Mouse (Mus musculus): ENCODE measurements at regions not wholly inside any gene's neighbourhood (a gene's known extent, or its start where the extent isn't known, plus 50 kb on each side); places are given as distances from the start of the nearest gene placed in this dataset.

- no peak for TF ChIP-seq EP300 (IDR thresholded peaks at IDR 0.05)
- TF ChIP-seq CTCF (IDR thresholded peaks at IDR 0.05), result no peak
- H3K36me3 ChIP-seq (ENCODE audit: insufficient read depth, low read length), result no peaks in the 10 kb centered on the region
- 89% methylated on average over 4 of the region's 4 CpGs for whole genome bisulfite sequencing
- no peak overlapping the region for H3K4me2 ChIP-seq (replicated peaks; ENCODE audit: low read depth, low read length)
- H3K4me1 ChIP-seq (ENCODE audit: insufficient read depth, low read depth, low read length), result no peaks in the 10 kb centered on the region
- DNase-seq (ENCODE audit: low spot score) (no peak), ATAC-seq (no peak)
- H3K4me3 ChIP-seq (ENCODE audit: low read depth, low read length), result no peak overlapping the region
- no peak overlapping the region for H3K9ac ChIP-seq (replicated peaks; ENCODE audit: low read depth)
- H3K27me3 ChIP-seq (replicated peaks; ENCODE audit: insufficient read depth, low read length), result no peaks in the 10 kb centered on the region
- no peaks in the 10 kb centered on the region for H3K9me3 ChIP-seq (ENCODE audit: low read length)
- no peak overlapping the region for H3K27ac ChIP-seq (ENCODE audit: low read length)
These were observed 489.8 kb downstream of the Ccdc171 start for GRCm38 (mm10) chr4:84015139-84015538.

DNA sequence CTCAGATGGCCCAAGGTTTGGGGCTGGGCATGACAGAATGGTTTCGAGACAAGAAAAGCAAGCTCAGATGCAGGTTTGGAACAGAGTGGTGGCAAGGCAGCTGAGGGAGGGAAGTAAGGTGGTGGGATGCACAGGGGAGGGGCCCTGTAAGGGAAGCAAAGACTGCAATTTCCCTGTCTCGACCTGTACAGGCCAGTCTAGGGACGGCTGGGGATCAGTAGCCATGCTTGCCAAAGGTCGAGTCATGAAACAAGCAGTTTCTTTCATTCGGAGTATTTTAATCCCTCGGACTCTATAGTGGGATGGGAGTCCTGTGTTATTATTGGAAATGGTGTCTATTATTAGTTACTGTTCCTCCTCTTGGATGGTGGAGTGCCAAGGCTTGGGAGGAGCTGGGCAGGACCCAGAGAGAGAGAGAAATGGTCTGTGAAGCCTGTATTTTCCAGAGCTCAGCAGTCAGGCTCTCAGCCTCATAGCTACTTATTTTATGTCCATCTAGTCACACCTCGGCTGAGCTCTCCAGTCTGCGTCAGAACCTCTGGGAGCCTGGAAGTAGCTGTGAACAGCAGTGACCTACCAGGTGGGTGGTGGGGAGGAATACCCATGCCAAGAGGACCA is 490.3 kb downstream of the Ccdc171 start:
- no peak overlapping the region for H3K9ac ChIP-seq (replicated peaks; ENCODE audit: low read depth)
- TF ChIP-seq EP300 (IDR thresholded peaks at IDR 0.05) (no peak), CTCF (IDR thresholded peaks at IDR 0.05) (no peak)
- H3K27ac ChIP-seq (ENCODE audit: low read length), result no peak overlapping the region
- H3K36me3 ChIP-seq (ENCODE audit: insufficient read depth, low read length), result no peaks in the 10 kb centered on the region
- no peaks in the 10 kb centered on the region for H3K9me3 ChIP-seq (ENCODE audit: low read length)
- H3K4me2 ChIP-seq (replicated peaks; ENCODE audit: low read depth, low read length), result no peak overlapping the region
- no peaks in the 10 kb centered on the region for H3K4me1 ChIP-seq (ENCODE audit: insufficient read depth, low read depth, low read length)
- peak; percentile 11 for DNase-seq (ENCODE audit: low spot score)
- no peaks in the 10 kb centered on the region for H3K27me3 ChIP-seq (replicated peaks; ENCODE audit: insufficient read depth, low read length)
- no peak overlapping the region for H3K4me3 ChIP-seq (ENCODE audit: low read depth, low read length)
- peak; percentile 44; the same call in 1 of the 2 replicates for ATAC-seq
- 70% methylated on average over 8 of the region's 8 CpGs for WGBS

- no peak overlapping the region for H3K4me3 ChIP-seq (ENCODE audit: low read depth, low read length)
- TF ChIP-seq EP300 (IDR thresholded peaks at IDR 0.05) (no peak), CTCF (IDR thresholded peaks at IDR 0.05) (no peak)
- no peaks in the 10 kb centered on the region for H3K9me3 ChIP-seq (ENCODE audit: low read length)
- no peaks in the 10 kb centered on the region for H3K27me3 ChIP-seq (replicated peaks; ENCODE audit: insufficient read depth, low read length)
- no peak overlapping the region for H3K27ac ChIP-seq (ENCODE audit: low read length)
- H3K4me2 ChIP-seq (replicated peaks; ENCODE audit: low read depth, low read length), result no peak overlapping the region
- no peak for ATAC-seq
- 47% methylated on average over 7 of the region's 7 CpGs for WGBS
- no peak overlapping the region for H3K9ac ChIP-seq (replicated peaks; ENCODE audit: low read depth)
- DNase-seq (ENCODE audit: low spot score), result no peak
- no peaks in the 10 kb centered on the region for H3K36me3 ChIP-seq (ENCODE audit: insufficient read depth, low read length)
- H3K4me1 ChIP-seq (ENCODE audit: insufficient read depth, low read depth, low read length), result no peaks in the 10 kb centered on the region
These were observed 492.8 kb downstream of the Ccdc171 start for GRCm38 (mm10) chr4:84018135-84018534.

- DNase-seq (ENCODE audit: low spot score) (no peak), ATAC-seq (peak; percentile 19; the same call in 1 of the 2 replicates)
- WGBS, result 37% methylated on average over 7 of the region's 7 CpGs
These were observed 493.4 kb downstream of the Ccdc171 start for GRCm38 (mm10) chr4:84018774-84019173.

GRCm38 (mm10) chr4:84019500-84020255 is 494.3 kb downstream of the Ccdc171 start:
- Histone ChIP-seq H3K4me2 (replicated peaks; ENCODE audit: low read depth, low read length) (no peak overlapping the region), H3K4me3 (ENCODE audit: low read depth, low read length) (no peak overlapping the region), H3K36me3 (ENCODE audit: insufficient read depth, low read length) (no peaks in the 10 kb centered on the region), H3K27ac (ENCODE audit: low read length) (no peak overlapping the region), H3K27me3 (replicated peaks; ENCODE audit: insufficient read depth, low read length) (no peaks in the 10 kb centered on the region), H3K9ac (replicated peaks; ENCODE audit: low read depth) (no peak overlapping the region), H3K9me3 (ENCODE audit: low read length) (no peaks in the 10 kb centered on the region), H3K4me1 (ENCODE audit: insufficient read depth, low read depth, low read length) (no peaks in the 10 kb centered on the region)
- TF ChIP-seq EP300 (IDR thresholded peaks at IDR 0.05) (no peak), CTCF (IDR thresholded peaks at IDR 0.05) (no peak)
- no peak for ATAC-seq
- DNase-seq (ENCODE audit: low spot score), result no peak
- WGBS, result 57% methylated on average over 14 of the region's 14 CpGs

More at GRCm38 (mm10) chr4:84018774-84019173, 493.4 kb downstream of the Ccdc171 start:
- no peak overlapping the region for H3K4me2 ChIP-seq (replicated peaks; ENCODE audit: low read depth, low read length)
- H3K27ac ChIP-seq (ENCODE audit: low read length), result no peak overlapping the region
- H3K4me1 ChIP-seq (ENCODE audit: insufficient read depth, low read depth, low read length), result no peaks in the 10 kb centered on the region
- no peaks in the 10 kb centered on the region for H3K36me3 ChIP-seq (ENCODE audit: insufficient read depth, low read length)
- TF ChIP-seq EP300 (IDR thresholded peaks at IDR 0.05), result no peak
- TF ChIP-seq CTCF (IDR thresholded peaks at IDR 0.05), result no peak
- H3K27me3 ChIP-seq (replicated peaks; ENCODE audit: insufficient read depth, low read length), result no peaks in the 10 kb centered on the region
- no peak overlapping the region for H3K9ac ChIP-seq (replicated peaks; ENCODE audit: low read depth)
- no peaks in the 10 kb centered on the region for H3K9me3 ChIP-seq (ENCODE audit: low read length)
- H3K4me3 ChIP-seq (ENCODE audit: low read depth, low read length), result no peak overlapping the region

DNA sequence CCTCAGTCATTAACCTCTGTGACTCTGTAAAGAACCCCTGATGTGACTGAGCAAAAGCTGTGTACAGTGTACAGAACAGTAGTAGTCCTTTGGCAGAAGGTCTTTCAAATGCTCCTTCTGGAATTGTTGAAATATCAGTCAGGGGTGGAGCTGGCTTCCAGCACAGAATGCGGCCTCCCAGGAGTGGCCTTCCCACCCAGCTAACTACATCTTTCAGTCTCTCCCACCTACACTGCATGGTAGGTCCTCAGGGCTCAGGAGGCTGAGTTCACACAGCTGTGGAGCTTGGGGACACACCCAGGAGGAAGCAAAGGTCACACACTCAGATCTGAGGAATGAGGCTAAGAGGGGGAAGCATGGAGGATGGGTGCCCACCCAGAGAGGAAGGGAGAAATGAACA is 495.3 kb downstream of the Ccdc171 start:
- H3K36me3 ChIP-seq (ENCODE audit: insufficient read depth, low read length), result no peaks in the 10 kb centered on the region
- no peaks in the 10 kb centered on the region for H3K9me3 ChIP-seq (ENCODE audit: low read length)
- DNase-seq (ENCODE audit: low spot score) (no peak), ATAC-seq (peak; percentile 38; the same call in 1 of the 2 replicates)
- no peak for TF ChIP-seq CTCF (IDR thresholded peaks at IDR 0.05)
- no peak for TF ChIP-seq EP300 (IDR thresholded peaks at IDR 0.05)
- no peak overlapping the region for H3K4me2 ChIP-seq (replicated peaks; ENCODE audit: low read depth, low read length)
- no peak overlapping the region for H3K27ac ChIP-seq (ENCODE audit: low read length)
- H3K4me3 ChIP-seq (ENCODE audit: low read depth, low read length), result no peak overlapping the region
- H3K4me1 ChIP-seq (ENCODE audit: insufficient read depth, low read depth, low read length), result no peaks in the 10 kb centered on the region
- 54% methylated on average over 1 of the region's 1 CpGs for WGBS
- H3K9ac ChIP-seq (replicated peaks; ENCODE audit: low read depth), result no peak overlapping the region
- no peaks in the 10 kb centered on the region for H3K27me3 ChIP-seq (replicated peaks; ENCODE audit: insufficient read depth, low read length)

Data from lung, postnatal 0 days (tissue).